Mouse (Mus musculus) limb, embryonic 14.5 days (tissue): ENCODE results near the gene Abcb9. TPM values are rescaled to one million over a fixed set of nuclear protein-coding genes. Genes with fewer than 3 reads are reported as not detected.

ENCODE experiments used
- ATAC-seq: fragments of 200-750 bp; cut with Nextera tagmentation; 2 replicates; pipeline ENCODE4 v1.8.0; 2017; ENCODE audit warnings: low read depth, moderate number of reproducible peaks, moderate TSS enrichment; ENCODE audit not compliant: low FRiP score
- DNase-seq: peaks from one replicate; pipeline ENCODE4 v3.0.0-alpha.2; 2015; ENCODE audit warnings: low spot score
- H3K27ac ChIP-seq: fragments of 300-500 bp; sonication (generic); replicated peaks from 2 replicates; pipeline ENCODE4 v1.5.1; 2014; ENCODE audit warnings: low read depth, mild to moderate bottlenecking, low read length, moderate library complexity, mixed read lengths
- H3K27me3 ChIP-seq: fragments of 300-500 bp; sonication (generic); 2 replicates; pipeline ENCODE4 v1.6.1; 2014; ENCODE audit warnings: low read length, mixed read lengths; ENCODE audit not compliant: control insufficient read depth, insufficient read depth
- H3K36me3 ChIP-seq: fragments of 300-500 bp; sonication (generic); 2 replicates; pipeline ENCODE4 v1.6.1; 2014; ENCODE audit warnings: mild to moderate bottlenecking, low read length, moderate library complexity, mixed read lengths; ENCODE audit not compliant: control insufficient read depth, insufficient read depth
- H3K4me1 ChIP-seq: fragments of 300-500 bp; sonication (generic); 2 replicates; pipeline ENCODE4 v1.6.1; 2014; ENCODE audit warnings: antibody characterized with exemption, low read length, mixed read lengths; ENCODE audit not compliant: control insufficient read depth, insufficient read depth
- H3K4me2 ChIP-seq: fragments of 300-500 bp; sonication (generic); replicated peaks from 2 replicates; pipeline ENCODE4 v1.6.1; 2014; ENCODE audit warnings: low read depth, mild to moderate bottlenecking, low read length, moderate library complexity; ENCODE audit not compliant: severe bottlenecking
- H3K4me3 ChIP-seq: fragments of 300-500 bp; sonication (generic); replicated peaks from 2 replicates; pipeline ENCODE4 v1.5.1; 2014; ENCODE audit warnings: low read length
- H3K9ac ChIP-seq: fragments of 300-500 bp; sonication (generic); 2 replicates; pipeline ENCODE4 v1.6.1; 2014; ENCODE audit warnings: mild to moderate bottlenecking, low read depth, low read length, moderate library complexity; ENCODE audit not compliant: severe bottlenecking
- H3K9me3 ChIP-seq: fragments of 300-500 bp; sonication (generic); 2 replicates; pipeline ENCODE4 v1.6.1; 2016; ENCODE audit warnings: low read length; ENCODE audit not compliant: control insufficient read depth
- POLR2A ChIP-seq: fragments of 200-500 bp; IDR thresholded peaks from 2 replicates; pipeline ENCODE4 v1.8.0; 2012; ENCODE audit warnings: inconsistent platforms, mild to moderate bottlenecking, moderate library complexity, borderline replicate concordance; ENCODE audit not compliant: insufficient read depth, insufficient read length; ENCODE audit errors: extremely low read depth
- WGBS: fragments of 180-500 bp; shearing (Covaris S2); extraction: QIAGEN DNeasy Blood & Tissue Kit; methylation state at CpG from one replicate; pipeline ENCODE4 v1.1.7; 2014; 5-methylcytosine and 5-hydroxymethylcytosine counted together
- polyA plus RNA-seq, 2 experiments: library from polyadenylated mRNA; depleted of rRNA in 1 of 2; stranded (reverse) in 1 of 2; unstranded in 1 of 2; fragments of >200 nt; fragmentation: Nextera tagmentation in 1 of 2; extraction: Ambion mirVana in 1 of 2; gene quantifications; 2 replicates each; pipeline versions ENCODE4 v1.2.1 to v1.2.3; 2012 to 2014

Abcb9 gene
- polyA plus RNA-seq, 2 experiments, result 2.2 to 2.6 TPM

GRCm38 (mm10) chr5:124030386-124031067, 65.1 kb downstream of the Abcb9 start:
- Histone ChIP-seq H3K9me3 (no peaks in the 10 kb centered on the region), H3K4me2 (peak overlapping the region; percentile 84), H3K4me3 (peak overlapping the region; percentile 93), H3K9ac (peak overlapping the region; percentile 89), H3K4me1 (peaks cover 27% of the 10 kb centered on the region), H3K27ac (peak overlapping the region; percentile 91), H3K36me3 (peaks cover 8% of the 10 kb centered on the region; the same call in 1 of the 2 replicates), H3K27me3 (no peaks in the 10 kb centered on the region)
- WGBS, result 55% methylated on average over 12 of the region's 12 CpGs
- DNase-seq (no peak), ATAC-seq (no peak)
- no peak for TF ChIP-seq POLR2A

DNA sequence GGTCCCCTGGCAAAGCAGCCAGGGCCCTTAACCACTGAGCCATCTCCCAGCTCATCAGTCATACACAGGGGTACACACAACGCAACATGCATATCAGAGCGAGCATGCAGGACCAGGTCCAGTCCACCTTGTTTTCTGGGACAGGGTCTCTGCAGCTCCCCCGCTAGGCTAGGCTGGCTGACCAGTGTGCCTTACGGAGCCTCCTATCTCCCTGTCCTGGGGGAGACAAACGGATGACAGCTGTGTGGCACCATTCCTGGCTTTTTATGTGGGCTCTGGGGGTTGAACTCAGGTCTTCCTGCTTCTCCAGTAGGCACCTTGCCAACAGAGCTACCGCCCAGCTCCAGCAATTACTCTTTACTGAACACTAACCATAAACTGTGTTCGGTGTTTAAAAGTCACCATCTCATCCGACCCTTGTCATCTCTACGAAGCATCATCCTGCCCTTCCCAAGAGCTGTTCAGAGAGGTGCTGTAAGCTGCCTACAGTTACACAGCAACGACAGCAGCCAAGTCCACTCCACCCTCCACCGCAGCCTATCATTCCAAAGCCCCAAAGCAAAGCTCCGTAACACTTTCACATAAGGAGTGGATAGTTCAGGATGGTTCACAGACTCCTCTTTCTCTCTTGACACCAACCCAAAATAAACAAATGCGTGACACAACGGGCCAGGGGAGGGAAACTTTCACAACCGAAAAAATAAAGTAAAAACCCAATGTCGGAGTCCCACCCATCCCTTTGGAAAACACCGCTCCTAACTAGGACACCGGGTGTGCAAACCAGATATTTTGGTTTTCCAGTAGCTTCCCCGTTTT, 66.2 kb downstream of the Abcb9 start:
- DNase-seq, result no peak
- Histone ChIP-seq H3K27ac (no peak overlapping the region), H3K36me3 (peaks cover 8% of the 10 kb centered on the region; the same call in 1 of the 2 replicates), H3K4me1 (peaks cover 27% of the 10 kb centered on the region), H3K4me3 (no peak overlapping the region), H3K4me2 (no peak overlapping the region), H3K27me3 (no peaks in the 10 kb centered on the region), H3K9ac (peak overlapping the region; percentile 13; the same call in 1 of the 2 replicates), H3K9me3 (no peaks in the 10 kb centered on the region)
- TF ChIP-seq POLR2A, result no peak
- ATAC-seq, result no peak
- WGBS, result 88% methylated on average over 19 of the region's 19 CpGs

GRCm38 (mm10) chr5:124028680-124029079, 66.9 kb downstream of the Abcb9 start:
- Histone ChIP-seq H3K4me1 (peaks cover 30% of the 10 kb centered on the region), H3K4me3 (no peak overlapping the region), H3K36me3 (peaks cover 8% of the 10 kb centered on the region; the same call in 1 of the 2 replicates), H3K9ac (no peak overlapping the region), H3K9me3 (no peaks in the 10 kb centered on the region), H3K27ac (no peak overlapping the region), H3K4me2 (no peak overlapping the region), H3K27me3 (no peaks in the 10 kb centered on the region)
- 65% methylated on average over 7 of the region's 7 CpGs for WGBS
- ATAC-seq (no peak), DNase-seq (no peak)
- no peak for TF ChIP-seq POLR2A

DNA sequence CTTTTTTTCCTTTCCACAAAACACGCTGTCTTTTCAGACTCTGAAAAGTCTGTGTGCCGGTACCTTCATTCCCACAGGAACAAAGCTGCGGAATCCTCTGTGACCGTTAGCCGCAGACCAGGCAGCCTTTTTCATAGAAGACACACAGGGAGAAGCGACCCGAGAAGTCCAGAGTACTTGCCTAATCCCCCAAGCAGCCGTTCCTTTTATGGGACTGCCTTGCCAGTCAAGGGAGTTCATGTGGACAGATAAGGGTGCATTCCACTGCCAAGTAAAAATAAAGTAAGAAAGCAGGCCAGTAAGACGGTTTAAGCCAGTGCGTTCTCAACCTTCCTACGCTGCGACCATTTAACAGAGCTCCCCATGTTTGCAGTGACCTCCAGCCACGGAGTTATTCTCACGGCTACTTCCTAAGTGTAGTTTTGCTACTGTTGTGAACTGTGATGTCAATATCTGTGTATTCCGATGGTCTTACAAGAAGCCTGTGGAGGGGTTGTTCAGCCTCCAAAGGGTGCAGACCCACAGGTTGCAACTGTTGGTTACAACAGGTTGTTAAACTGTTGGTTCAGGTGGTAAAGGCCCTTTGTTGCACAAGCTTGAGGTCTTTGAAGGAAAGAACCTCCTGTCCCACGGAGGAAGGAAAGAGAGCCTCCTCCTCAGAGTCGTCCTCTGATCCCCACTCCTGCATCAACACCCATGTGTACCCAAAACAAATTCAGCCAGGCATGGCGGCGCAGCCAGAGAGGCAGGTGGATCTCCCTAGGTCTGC, 67.7 kb downstream of the Abcb9 start:
- Histone ChIP-seq H3K4me1 (peaks cover 31% of the 10 kb centered on the region), H3K27ac (peak overlapping the region; percentile 19; the same call in 1 of the 2 replicates), H3K4me2 (no peak overlapping the region), H3K27me3 (no peaks in the 10 kb centered on the region), H3K9ac (no peak overlapping the region), H3K9me3 (no peaks in the 10 kb centered on the region), H3K4me3 (no peak overlapping the region), H3K36me3 (peaks cover 8% of the 10 kb centered on the region; the same call in 1 of the 2 replicates)
- ATAC-seq (no peak), DNase-seq (no peak)
- TF ChIP-seq POLR2A, result no peak
- 77% methylated on average over 19 of the region's 19 CpGs for WGBS

DNA sequence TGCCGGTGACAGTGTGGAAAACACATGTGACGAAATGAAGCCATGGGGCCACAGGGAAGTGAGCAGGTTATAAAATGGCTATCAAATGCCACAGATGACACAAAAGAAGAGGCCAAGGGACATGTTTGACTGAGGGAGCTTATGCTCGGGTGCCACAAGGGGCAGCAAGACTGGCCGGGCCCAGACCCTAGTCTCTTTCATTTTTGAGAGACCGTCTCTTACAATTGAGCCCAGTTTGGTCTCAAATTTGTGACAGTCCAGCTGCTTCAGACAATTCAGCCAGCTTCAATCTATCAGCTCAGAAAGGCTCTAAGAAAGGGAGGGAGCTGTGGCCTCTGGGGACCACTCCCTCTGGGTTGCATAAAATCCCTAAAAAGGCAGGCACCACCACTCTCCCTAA, 69.0 kb downstream of the Abcb9 start:
- Histone ChIP-seq H3K27ac (0 out of 2 replicates have a peak overlapping the region, but pooled peaks have one; percentile 5), H3K27me3 (no peaks in the 10 kb centered on the region), H3K4me3 (no peak overlapping the region), H3K4me1 (peaks cover 31% of the 10 kb centered on the region), H3K9me3 (no peaks in the 10 kb centered on the region), H3K9ac (no peak overlapping the region), H3K4me2 (no peak overlapping the region), H3K36me3 (peaks cover 11% of the 10 kb centered on the region; the same call in 1 of the 2 replicates)
- ATAC-seq (no peak), DNase-seq (no peak)
- WGBS, result 83% methylated on average over 5 of the region's 5 CpGs
- no peak for TF ChIP-seq POLR2A
